Mouse (Mus musculus): ENCODE results near the gene Kcna5. TPM values are rescaled to one million over a fixed set of nuclear protein-coding genes. Genes with fewer than 3 reads are reported as not detected.

The Kcna5 gene
- polyA plus RNA-seq, 1 experiment = 0.63 TPM

DNA sequence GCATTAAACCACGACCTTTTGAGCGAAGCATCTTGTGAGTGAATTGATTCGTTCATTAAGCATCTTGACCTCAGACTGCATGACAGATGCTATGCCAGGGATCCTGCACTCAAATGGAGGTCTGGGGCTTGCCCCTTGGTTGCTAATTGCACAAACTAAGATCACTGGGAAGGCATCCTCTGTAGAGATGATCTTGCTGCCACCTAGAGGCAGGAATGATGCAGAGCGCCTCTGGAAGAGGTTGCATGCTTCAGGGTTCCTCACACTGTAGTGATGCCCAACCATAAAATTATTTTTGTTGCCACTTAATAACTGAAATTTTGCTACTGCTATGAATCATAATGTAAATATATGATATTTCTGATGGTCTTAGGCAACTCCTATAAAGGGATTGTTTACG, 37.3 kb downstream of the Kcna5 start:
- peak; percentile 49; the same call in 1 of the 2 replicates for TF ChIP-seq CTCF (IDR thresholded peaks at IDR 0.05; ENCODE audit: extremely low read depth, insufficient read length, insufficient replicate concordance, low read depth, low read length)
- TF ChIP-seq POLR2A (IDR thresholded peaks at IDR 0.05; ENCODE audit: low read depth, low read length) = no peak
- no peaks in the 10 kb centered on the region for H3K27me3 ChIP-seq (ENCODE audit: control insufficient read depth, insufficient read depth, low read length)
- no peaks in the 10 kb centered on the region for H3K4me1 ChIP-seq (ENCODE audit: control insufficient read depth, insufficient read depth, insufficient read length, low read length)
- 51% methylated on average over 5 of the region's 5 CpGs for WGBS
- H3K27ac ChIP-seq (ENCODE audit: insufficient read depth, low read depth, low read length) = no peak overlapping the region
- no peak overlapping the region for H3K4me3 ChIP-seq (ENCODE audit: low read depth, low read length)
- no peaks in the 10 kb centered on the region for H3K36me3 ChIP-seq (ENCODE audit: control insufficient read depth, insufficient read depth, low read length)

DNA sequence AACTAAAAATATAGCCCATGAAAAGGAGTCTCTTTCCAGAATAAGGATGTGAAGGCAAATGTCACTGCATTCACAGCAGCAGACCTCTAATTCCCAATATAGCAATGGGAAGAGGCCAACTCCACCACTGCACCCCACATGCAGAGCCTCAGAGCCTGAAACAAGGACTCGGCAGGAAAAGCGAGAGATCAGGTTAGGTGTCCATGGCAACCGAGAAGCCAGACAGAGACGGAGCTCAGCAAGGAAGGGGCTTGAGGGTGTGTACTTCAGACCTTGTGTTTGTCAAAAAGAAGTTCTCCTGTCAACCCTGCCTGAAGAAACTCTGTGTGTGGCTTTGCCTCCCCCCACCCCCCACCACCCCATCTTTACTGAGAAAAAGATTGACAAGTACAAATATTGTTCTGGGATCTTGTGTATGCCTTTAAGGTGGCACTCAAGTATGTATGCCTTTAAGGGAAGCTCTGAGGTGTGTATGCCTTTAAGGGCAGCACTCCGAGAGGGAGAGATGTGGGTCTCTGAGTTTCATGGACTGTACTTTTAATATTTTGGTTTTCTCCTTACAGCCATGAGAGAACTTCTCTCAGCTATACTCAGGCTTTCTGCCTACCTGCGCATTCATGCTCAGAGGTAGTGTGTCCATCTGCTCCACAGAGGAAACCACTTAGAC, 37.9 kb downstream of the Kcna5 start:
- Histone ChIP-seq H3K4me3 (ENCODE audit: low read depth, low read length) (no peak overlapping the region), H3K4me1 (ENCODE audit: control insufficient read depth, insufficient read depth, insufficient read length, low read length) (no peaks in the 10 kb centered on the region), H3K36me3 (ENCODE audit: control insufficient read depth, insufficient read depth, low read length) (no peaks in the 10 kb centered on the region), H3K27me3 (ENCODE audit: control insufficient read depth, insufficient read depth, low read length) (no peaks in the 10 kb centered on the region), H3K27ac (ENCODE audit: insufficient read depth, low read depth, low read length) (no peak overlapping the region)
- 39% methylated on average over 6 of the region's 6 CpGs for WGBS
- TF ChIP-seq POLR2A (IDR thresholded peaks at IDR 0.05; ENCODE audit: low read depth, low read length) (no peak), CTCF (IDR thresholded peaks at IDR 0.05; ENCODE audit: extremely low read depth, insufficient read length, insufficient replicate concordance, low read depth, low read length) (no peak)

DNA sequence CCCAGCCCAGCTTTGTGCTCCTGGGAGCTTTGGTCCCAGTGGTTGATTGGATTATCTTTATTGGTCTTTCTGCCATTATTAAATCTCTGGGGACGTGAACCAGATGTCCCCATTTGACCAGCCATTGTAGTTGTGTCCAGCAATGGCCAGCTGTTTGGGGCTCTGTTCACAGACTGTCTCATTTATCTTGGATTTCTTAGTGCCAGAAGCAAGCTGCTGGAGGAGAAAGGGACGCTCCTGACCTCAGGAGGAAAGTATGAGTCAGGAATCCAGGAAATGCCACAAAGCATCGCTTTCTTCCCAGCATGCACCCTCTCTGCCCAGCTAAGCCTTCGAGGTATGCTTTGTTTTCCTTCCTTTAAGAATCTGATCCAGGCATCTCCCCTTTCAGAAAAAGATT, 48.1 kb downstream of the Kcna5 start:
- H3K27ac ChIP-seq (ENCODE audit: insufficient read depth, low read depth, low read length) = no peak overlapping the region
- WGBS = 40% methylated on average over 4 of the region's 4 CpGs
- no peaks in the 10 kb centered on the region for H3K27me3 ChIP-seq (ENCODE audit: control insufficient read depth, insufficient read depth, low read length)

DNA sequence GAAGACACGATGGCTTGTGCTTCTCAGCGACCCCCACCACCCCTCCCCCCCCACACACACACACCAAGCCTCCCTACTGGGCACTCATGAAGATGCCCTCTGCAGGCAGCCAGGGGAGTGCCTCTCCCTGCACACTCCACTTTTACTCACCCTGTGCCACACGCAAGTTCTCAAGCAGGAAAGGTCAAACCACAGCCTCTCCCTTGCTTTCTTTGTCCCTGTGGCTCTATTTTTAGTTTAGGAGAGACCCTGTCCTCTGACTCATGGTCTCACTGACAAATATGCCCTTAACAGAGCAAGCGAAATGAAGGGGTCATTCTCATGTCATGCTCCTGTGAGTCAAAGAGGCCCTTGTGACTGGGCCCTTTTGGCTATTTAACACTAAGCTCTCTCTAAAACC, 50.3 kb downstream of the Kcna5 start:
- H3K4me3 ChIP-seq (ENCODE audit: low read depth, low read length) = no peak overlapping the region
- no peaks in the 10 kb centered on the region for H3K36me3 ChIP-seq (ENCODE audit: control insufficient read depth, insufficient read depth, low read length)
- 51% methylated on average over 4 of the region's 4 CpGs for WGBS
- no peak for TF ChIP-seq POLR2A (IDR thresholded peaks at IDR 0.05; ENCODE audit: low read depth, low read length)
- no peak for TF ChIP-seq CTCF (IDR thresholded peaks at IDR 0.05; ENCODE audit: extremely low read depth, insufficient read length, insufficient replicate concordance, low read depth, low read length)
- H3K4me1 ChIP-seq (ENCODE audit: control insufficient read depth, insufficient read depth, insufficient read length, low read length) = no peaks in the 10 kb centered on the region
- H3K27me3 ChIP-seq (ENCODE audit: control insufficient read depth, insufficient read depth, low read length) = no peaks in the 10 kb centered on the region
- no peak overlapping the region for H3K27ac ChIP-seq (ENCODE audit: insufficient read depth, low read depth, low read length)

More for the DNA sequence above, 48.1 kb downstream of the Kcna5 start:
- TF ChIP-seq CTCF (IDR thresholded peaks at IDR 0.05; ENCODE audit: extremely low read depth, insufficient read length, insufficient replicate concordance, low read depth, low read length) (no peak), POLR2A (IDR thresholded peaks at IDR 0.05; ENCODE audit: low read depth, low read length) (no peak)
- no peaks in the 10 kb centered on the region for H3K36me3 ChIP-seq (ENCODE audit: control insufficient read depth, insufficient read depth, low read length)
- H3K4me3 ChIP-seq (ENCODE audit: low read depth, low read length) = no peak overlapping the region
- no peaks in the 10 kb centered on the region for H3K4me1 ChIP-seq (ENCODE audit: control insufficient read depth, insufficient read depth, insufficient read length, low read length)

DNA sequence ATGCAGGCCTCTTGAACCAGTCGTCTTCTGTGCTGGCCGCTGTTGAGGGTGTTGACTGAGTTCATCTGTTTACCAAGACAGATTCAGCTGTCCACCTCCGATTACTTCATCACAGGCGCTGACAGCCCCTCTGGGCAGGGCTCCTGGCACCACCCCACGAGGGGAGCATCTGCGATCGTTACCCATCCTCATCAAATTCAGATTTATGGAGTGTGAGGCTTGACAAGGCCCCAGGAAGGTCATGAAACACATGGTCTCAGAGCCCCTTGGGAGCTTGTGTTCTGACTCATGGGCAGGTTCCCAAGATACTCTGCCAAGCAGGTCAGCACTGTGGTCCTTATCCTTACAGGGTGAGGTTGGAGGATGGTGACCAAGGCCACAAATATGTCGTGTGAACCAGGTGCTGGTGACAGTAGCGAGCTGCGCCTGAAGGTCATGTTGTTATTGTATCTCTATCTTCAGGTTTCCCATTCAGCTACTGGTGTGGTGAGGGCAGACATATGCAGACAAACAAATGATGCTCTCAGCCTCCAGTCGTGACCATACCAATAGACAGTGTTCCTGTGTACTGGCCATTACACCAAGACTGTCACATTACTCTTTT, 51.8 kb downstream of the Kcna5 start:
- no peak overlapping the region for H3K27ac ChIP-seq (ENCODE audit: insufficient read depth, low read depth, low read length)
- no peaks in the 10 kb centered on the region for H3K36me3 ChIP-seq (ENCODE audit: control insufficient read depth, insufficient read depth, low read length)
- TF ChIP-seq CTCF (IDR thresholded peaks at IDR 0.05; ENCODE audit: extremely low read depth, insufficient read length, insufficient replicate concordance, low read depth, low read length) = no peak
- 70% methylated on average over 11 of the region's 11 CpGs for WGBS
- no peak overlapping the region for H3K4me3 ChIP-seq (ENCODE audit: low read depth, low read length)
- H3K27me3 ChIP-seq (ENCODE audit: control insufficient read depth, insufficient read depth, low read length) = no peaks in the 10 kb centered on the region
- H3K4me1 ChIP-seq (ENCODE audit: control insufficient read depth, insufficient read depth, insufficient read length, low read length) = no peaks in the 10 kb centered on the region

Other genes starting within 250 kb of the Kcna5 start
- 0.19 and 0.43 TPM in 2 replicates for gene Kcna1, start 111.0 kb upstream of the Kcna5 start, polyA plus RNA-seq (2012; rRNA removed)
- gene Kcna6, start 205.3 kb upstream of the Kcna5 start, polyA plus RNA-seq (2012; rRNA removed) = 0.23 and 0.55 TPM in 2 replicates